Mouse (Mus musculus): ENCODE results near the gene Dnajc16.
A peak's percentile ranks its signal among the peaks of the same experiment; 100 is the strongest.

Dnajc16 gene

GRCm38 (mm10) chr4:141722731-141723672 is 67.7 kb downstream of the Dnajc16 start, which contains the start of gene Ddi2:
Ddi2 (minus strand) TSS chr4:141723419.
- DNase-seq = peak; percentile 94

GRCm38 (mm10) chr4:141721961-141722360 is 68.8 kb downstream of the Dnajc16 start:
- DNase-seq = no peak

GRCm38 (mm10) chr4:141720761-141721523 is 69.8 kb downstream of the Dnajc16 start:
- no peak for DNase-seq

GRCm38 (mm10) chr4:141719304-141719703 is 71.4 kb downstream of the Dnajc16 start:
- DNase-seq = no peak

GRCm38 (mm10) chr4:141717633-141718032 is 73.1 kb downstream of the Dnajc16 start:
- DNase-seq = no peak

GRCm38 (mm10) chr4:141715027-141715426 is 75.7 kb downstream of the Dnajc16 start:
- DNase-seq = peak; percentile 55

- no peak for DNase-seq
Measured at GRCm38 (mm10) chr4:141713598-141714142, 77.1 kb downstream of the Dnajc16 start.

GRCm38 (mm10) chr4:141711250-141711649 is 79.5 kb downstream of the Dnajc16 start:
- no peak for DNase-seq

All from embryo, embryonic 11 days (tissue).